Mouse (Mus musculus): Measurements from ENCODE around the gene Ctnna3.
"Not testable (repeated sequence)": the region's sequence is repeated elsewhere in the genome, so short reads cannot be mapped to it uniquely, and the experiment has no call there.

Gene Ctnna3
- long read RNA-seq, experiment 1, partial matches to known transcripts = 0 of 2 reads
- long read RNA-seq, experiment 1, other reads (novel, unspliced or antisense) = 2 of 2 reads
- long read RNA-seq, experiment 2, partial matches to known transcripts = 0 of 2 reads
- long read RNA-seq, experiment 2, other reads (novel, unspliced or antisense) = 2 of 2 reads

DNA sequence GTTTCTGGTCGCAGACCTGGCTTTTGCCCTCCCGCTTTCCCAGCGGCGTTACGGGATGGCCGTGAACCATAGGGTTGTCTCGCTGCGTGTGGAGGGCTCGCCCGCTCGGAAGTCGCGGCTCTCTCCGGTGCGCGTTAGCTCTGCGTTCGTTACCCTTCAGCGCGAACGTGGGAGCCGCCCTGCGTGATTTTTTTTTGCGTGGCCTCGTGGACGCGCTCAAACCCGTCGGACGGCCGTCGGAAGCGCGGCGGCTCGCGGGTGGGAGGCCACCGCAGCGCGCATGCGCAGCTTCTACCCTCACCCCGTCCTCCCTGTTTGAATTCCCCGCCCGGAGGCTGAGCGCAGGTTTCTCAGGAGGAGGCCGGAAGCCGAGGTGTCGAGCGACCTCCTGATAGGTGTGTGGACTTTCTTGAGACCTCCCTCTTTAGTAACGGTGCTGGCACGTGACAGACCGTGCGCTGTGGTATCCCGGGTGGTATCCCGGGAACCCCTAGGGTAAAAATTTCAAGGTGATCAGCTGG, at the start of gene Ctnna3:
Gene Ctnna3 (plus strand): TSS at position 314 of the 521 bp plus-strand sequence.
- intact Hi-C loops (cut with DNase I) = loop anchor here (10.0 kb wide), 1 partner anchor 45 kb away; no protein-coding TSS in a partner anchor

GRCm38 (mm10) chr10:63381498-63382280, 48.2 kb upstream of the Ctnna3 start, which contains the start of gene Sirt1:
Sirt1 (minus strand) TSS chr10:63381704.
- intact Hi-C loops (cut with DNase I) = loop anchor here (2.0 to 5.0 kb wide), 2 partner anchors 39 to 227 kb away; no protein-coding TSS in a partner anchor

DNA sequence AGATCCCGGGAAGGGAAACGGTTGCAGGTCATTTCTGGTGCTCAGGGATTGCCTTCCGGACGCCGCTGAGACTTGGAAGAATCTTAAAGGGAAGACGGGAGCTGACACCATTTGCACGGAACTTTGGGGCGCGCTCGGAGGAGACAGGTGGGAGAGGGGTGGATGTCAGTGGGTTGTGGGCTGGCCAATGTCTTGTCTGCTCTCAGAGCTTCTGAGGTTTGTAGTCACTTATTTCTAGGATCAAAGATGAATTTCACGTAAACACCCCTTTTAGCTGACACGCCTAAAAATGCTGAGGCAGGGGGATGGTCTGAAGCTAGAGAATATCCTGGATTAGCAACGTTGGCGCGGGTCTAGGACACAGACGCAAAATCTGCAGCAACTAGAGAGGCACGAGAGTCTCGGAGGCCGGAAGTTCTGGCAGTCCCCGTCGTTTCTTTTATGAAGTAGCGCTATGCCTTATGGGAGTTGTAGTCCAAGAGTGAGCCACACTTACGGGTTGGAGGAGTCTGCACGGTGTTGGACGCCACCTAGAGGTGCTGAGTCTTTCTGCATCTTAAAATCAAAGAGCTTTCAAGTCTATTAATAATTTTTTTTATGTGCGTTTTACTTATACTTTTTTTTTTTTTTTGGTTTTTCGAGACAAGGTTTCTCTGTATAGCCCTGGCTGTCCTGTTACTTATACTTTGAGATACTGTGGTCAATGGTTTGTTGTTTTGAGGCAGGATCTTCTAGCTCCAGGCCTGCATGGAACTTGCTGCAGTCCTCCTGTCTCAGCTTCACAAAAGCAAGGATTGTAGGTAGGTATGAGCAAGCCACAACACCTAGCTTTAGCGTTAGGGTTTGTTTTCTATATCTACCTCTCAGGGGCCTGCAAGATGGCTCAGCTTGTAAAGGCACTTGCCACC, 47.3 kb upstream of the Ctnna3 start, which contains the start of gene Dnajc12:
Gene Dnajc12 (plus strand): TSS at position 72 of the 908 bp plus-strand sequence.
- intact Hi-C loops (cut with DNase I) = loop anchor here (2.0 to 5.0 kb wide), 2 partner anchors 40 to 228 kb away; no protein-coding TSS in a partner anchor

DNA sequence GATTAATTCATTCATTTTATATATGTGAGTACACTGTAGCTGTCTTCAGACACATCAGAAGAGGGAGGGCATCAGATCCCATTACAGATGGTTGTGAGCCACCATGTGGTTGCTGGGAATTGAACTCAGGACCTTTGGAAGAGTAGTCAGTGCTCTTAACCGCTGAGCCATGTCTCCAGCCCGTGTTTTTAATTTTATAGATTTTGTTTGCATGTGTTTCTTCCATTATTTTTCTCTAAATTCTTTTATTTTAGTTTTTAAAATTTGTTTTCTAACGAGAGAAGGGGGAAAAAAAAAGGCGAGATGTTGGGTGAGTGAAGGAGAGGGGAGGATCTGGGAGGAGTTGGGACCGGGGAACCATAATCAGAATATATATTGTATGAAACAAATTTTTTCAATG, 44.0 kb upstream of the Ctnna3 start:
- intact Hi-C loops (cut with DNase I) = not testable (repeated sequence)

DNA sequence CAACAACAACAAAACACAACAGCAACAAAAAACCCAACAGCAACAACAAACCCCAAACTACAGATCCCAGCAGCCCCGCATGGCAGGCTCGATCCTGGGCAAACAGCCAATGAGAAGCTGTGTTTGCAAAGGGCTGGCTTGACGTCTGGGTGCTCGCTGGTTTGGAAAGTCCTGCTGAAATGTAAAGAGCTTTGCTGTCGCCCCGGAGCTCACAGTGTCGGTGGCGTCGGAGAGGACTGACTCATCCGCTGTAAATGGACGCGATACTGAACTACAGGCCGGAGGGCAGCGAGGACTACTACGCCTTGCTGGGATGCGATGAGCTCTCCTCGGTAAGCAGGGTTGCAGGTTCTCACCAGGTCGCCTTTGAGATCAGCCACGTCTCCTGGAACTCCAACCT, 43.5 kb upstream of the Ctnna3 start:
- intact Hi-C loops (cut with DNase I) = no loop called here

DNA sequence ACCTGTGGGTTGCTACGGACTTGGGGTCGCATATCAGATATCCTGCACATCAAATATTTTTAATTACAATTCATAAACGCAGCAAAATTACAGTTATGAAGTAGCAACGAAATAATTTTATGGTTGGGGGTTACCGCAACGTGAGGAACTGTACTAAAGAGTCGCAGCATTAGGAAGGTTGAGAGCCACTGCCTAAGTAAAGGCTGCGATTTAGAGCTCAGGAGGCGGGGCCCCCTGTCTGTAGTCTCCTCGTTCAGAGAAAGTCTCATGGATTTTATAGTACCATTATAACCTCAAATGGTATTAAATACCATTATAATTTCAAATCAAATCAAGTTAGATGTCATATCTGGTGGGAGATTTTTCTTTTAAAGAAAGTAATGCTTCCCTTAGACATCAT, 42.9 kb upstream of the Ctnna3 start:
- intact Hi-C loops (cut with DNase I) = no loop called here

DNA sequence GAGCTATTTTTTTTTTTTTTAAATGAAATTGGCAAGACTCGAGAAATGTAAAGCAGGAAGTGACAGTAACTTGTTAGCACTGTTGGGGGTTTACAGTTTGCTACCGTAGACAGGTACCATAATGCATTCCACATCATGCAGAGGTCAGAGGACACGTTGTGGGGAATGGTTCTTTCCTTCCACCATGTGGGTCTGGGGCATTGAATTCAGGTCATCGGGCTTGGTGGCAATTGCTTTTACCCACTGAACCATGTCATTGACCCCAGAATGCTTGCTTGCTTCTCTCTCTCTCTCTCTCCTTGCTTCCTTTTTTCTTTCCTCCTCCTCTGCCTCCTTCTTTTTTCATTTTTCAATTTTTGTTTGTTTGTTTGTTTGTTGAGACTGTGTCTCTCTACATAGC, 41.0 kb upstream of the Ctnna3 start:
- intact Hi-C loops (cut with DNase I) = no loop called here

DNA sequence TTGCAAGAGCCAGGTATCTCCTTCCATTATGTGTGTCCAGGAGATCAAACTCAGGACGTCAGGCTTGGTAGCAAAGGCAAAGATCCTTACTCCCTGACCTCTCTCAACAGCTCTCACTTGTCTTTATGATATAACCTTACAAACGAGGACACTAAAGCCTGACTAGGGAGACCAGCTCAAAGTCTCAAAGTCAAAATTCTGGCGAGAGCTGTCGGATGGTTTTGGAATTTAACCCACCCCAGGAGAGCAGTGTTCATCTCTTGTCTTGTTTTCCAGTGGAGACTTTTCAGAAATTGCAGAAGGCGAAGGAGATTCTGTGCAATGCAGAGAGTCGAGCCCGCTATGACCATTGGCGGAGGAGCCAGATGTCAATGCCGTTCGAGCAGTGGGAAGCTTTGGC, 32.9 kb upstream of the Ctnna3 start:
- intact Hi-C loops (cut with DNase I) = no loop called here

GRCm38 (mm10) chr10:63402731-63403504, 27.0 kb upstream of the Ctnna3 start:
- intact Hi-C loops (cut with DNase I) = no loop called here

- intact Hi-C loops (cut with DNase I) = no loop called here
Observed at GRCm38 (mm10) chr10:63403636-63404035, 26.3 kb upstream of the Ctnna3 start.

DNA sequence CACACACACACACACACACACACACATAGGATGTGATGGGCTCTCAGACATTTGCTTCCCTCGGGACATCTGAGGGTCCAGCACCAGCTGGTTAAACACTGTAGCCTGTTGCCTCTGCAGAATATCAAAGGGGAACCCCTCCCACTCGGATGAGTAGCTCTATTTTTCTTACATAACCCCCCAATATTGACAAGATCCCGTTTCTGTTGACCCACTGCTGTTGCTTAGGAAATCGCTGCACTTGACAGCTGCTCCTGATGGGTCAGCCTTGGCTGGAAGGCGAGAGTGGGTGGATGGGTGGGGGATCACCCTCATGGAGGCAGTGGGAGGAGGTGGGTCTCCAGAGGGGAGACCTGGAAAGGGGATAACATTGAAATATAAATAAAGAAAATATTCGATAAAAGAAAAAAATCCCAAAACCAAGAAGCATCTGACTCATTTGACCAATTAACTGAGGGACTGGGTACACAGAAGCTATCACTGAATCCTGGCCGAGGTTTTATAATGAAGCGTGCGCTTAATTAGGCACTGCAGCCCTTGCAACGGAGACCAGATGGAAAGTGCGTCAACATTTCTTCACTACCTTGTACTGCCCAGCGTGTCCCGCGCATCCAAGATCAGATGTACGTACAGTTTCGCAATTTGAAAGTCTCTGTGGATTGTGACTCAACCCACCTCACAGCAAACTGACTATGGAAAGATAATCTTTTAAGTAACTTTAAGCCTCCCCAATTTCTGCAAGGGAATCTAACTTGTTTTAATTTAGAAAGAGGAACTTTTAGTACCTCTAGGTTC, 19.5 kb upstream of the Ctnna3 start:
- intact Hi-C loops (cut with DNase I) = no loop called here

GRCm38 (mm10) chr10:63411674-63412073, 18.2 kb upstream of the Ctnna3 start:
- intact Hi-C loops (cut with DNase I) = not testable (repeated sequence)

DNA sequence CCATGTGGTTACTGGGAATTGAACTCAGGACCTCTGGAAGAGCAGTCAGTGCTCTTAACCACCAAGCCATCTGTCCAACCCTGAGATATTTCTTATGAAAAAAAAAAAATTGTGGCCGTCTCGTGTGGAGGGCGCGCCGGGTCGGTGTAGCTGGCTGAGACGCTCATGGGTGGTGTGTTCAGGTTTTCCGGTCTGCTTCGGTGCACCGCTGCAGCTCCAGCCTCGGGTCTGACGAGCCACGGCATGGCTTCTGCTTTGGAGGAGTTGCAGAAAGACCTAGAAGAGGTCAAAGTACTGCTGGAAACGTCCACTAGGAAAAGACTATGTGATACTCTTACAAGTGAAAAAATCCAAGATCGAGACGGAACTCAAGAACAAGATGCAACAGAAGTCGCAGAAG, 17.1 kb upstream of the Ctnna3 start:
- intact Hi-C loops (cut with DNase I) = no loop called here

GRCm38 (mm10) chr10:63415287-63415686, 14.6 kb upstream of the Ctnna3 start:
- intact Hi-C loops (cut with DNase I) = no loop called here

DNA sequence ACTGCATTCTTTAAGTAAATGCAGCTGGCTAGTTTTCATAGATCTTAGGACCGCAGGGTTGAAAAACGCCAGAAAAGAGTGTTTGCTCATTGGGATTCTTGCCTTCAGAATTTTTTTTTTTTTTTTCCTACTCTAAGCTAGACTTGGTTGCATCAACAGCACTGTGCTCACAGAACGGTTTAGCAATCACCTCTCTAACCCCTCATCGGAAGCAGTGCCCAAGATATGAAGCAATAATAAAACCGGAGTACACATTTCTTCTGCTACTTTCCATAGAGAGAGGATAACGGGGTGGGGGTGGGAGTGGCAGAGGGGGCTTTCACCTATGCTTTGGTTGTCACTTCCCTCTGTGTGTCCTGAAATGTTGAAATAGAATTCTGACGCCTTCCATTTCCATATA, 14.0 kb upstream of the Ctnna3 start:
- intact Hi-C loops (cut with DNase I) = no loop called here

DNA sequence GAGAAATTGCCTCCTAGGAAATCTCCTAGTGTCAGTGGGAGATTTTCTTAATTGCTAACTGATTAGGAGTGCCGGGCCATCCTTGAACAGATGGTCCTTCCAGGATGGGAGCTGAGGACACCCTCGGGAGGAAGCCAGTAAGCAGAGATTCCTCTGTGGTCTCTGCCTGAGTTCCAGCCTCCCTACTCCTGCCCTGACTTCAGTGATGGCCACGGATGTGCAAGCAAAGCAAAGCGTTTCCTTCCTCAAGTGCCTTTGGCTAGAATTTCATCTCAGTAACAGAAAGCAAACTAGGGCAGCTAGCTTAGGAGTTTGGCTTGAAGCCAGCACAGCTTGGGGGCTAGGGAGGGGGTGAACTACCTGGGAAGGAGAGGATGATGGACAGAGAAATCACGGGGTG, 12.8 kb upstream of the Ctnna3 start:
- intact Hi-C loops (cut with DNase I) = no loop called here

DNA sequence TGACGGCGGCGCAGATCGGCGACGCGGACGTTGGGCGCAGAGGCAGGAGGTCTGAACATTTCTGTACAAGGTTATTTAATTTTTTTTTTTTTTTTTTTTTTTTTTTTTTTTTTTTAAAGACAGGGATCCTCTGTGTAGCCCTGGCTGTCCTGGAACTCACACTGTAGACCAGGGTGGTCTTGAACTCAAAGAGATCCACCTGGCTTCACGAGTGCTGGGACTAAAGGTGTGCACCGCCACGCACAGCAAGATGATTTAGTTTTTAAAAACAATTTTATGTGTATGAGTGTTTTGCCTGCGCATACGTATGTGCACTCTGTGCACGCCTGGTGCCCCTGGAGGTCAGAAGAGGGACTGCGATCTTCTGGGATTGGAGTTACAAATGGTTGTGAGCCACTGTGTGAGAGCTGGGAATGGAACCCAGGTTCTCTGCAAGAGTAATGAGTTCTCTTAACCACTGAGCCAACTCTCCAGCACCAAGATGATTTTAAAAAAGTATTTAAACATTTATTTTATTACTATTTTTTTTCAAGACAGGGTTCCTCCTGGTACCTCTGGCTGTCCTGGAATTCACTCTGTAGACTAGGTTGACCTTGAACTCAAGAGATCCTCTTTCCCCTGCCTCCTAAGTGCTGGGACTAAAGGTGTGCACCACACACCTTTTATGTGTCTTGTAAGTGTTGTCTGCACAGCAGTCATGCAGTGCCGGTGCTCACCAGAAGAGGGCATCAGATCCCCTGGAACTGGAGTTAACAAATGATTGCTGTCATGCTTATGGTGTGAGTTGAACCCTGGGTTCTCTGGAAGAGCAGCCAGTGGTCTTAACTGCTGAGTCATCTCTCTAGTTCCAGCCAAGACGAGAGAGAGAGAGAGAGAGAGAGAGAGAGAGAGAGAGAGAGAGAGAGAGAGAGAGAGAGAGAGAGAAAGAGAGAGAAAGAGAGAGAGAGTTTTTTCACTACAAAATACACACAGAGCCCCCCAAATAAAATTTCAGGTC, 7.9 kb upstream of the Ctnna3 start, which contains the start of gene Gm7075:
Gene Gm7075 (minus strand): TSS at position 51 of the 997 bp plus-strand sequence.
- intact Hi-C loops (cut with DNase I) = loop anchor here (2.0 to 10.0 kb wide), 2 partner anchors 53 to 153 kb away; no protein-coding TSS in a partner anchor

DNA sequence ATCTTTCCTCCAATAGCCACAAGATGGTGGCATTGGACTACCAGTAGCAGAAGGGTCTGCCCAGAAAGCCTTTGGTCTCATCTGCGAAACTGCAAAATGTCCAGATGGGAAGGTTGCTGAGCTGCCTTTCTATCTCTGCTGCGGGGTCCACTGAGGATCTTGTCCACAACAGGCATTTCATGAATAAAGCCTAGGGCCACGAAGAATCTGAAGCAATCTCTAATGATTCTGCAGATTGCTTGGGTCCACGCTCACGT, 7.2 kb upstream of the Ctnna3 start:
- intact Hi-C loops (cut with DNase I) = loop anchor here (10.0 kb wide), 1 partner anchor 52 kb away; no protein-coding TSS in a partner anchor

All from adrenal gland (tissue).